Mouse (Mus musculus) erythroblast, adult 5-6 weeks (primary cell): ENCODE measurements around the gene Tbx2. TPM values are rescaled to one million over a fixed set of nuclear protein-coding genes. Genes with fewer than 3 reads are reported as not detected.

Experiments
- ATAC-seq: replicated peaks from 2 replicates; pipeline ENCODE4 v1.8.0; 2016; ENCODE audit warnings: moderate number of reproducible peaks, mild to moderate bottlenecking, moderate TSS enrichment, inconsistent platforms; ENCODE audit not compliant: poor library complexity, low FRiP score, severe bottlenecking
- total RNA-seq, 2 experiments: library from RNA; stranded (forward) in 1 of 2; stranded (reverse) in 1 of 2; fragments of 150-400 nt in 1 of 2; fragments of 200-764, 138-1000 nt in 1 of 2; gene quantifications; 2 replicates each; pipeline versions ENCODE4 v1.2.3 to v1.2.4; 2015 to 2017; ENCODE audit warnings: low replicate concordance in 2 of 2

Tbx2 gene
- total RNA-seq, 2 experiments from 2014 or later = 0.38 to 0.85 TPM

GRCm38 (mm10) chr11:85876059-85876788 lies 43.9 kb downstream of the Tbx2 start:
- no peak for ATAC-seq

GRCm38 (mm10) chr11:85884498-85884897 lies 52.1 kb downstream of the Tbx2 start:
- ATAC-seq = no peak

GRCm38 (mm10) chr11:85885665-85886428 lies 53.5 kb downstream of the Tbx2 start, which contains the start of gene Tbx4:
Tbx4 (plus strand) TSS chr11:85886422.
- no peak for ATAC-seq

- no peak for ATAC-seq
Measured at GRCm38 (mm10) chr11:85886429-85886785, 54.1 kb downstream of the Tbx2 start.

GRCm38 (mm10) chr11:85887273-85887672 lies 54.9 kb downstream of the Tbx2 start:
- no peak for ATAC-seq

GRCm38 (mm10) chr11:85887801-85888450 lies 55.6 kb downstream of the Tbx2 start:
- no peak for ATAC-seq

- no peak for ATAC-seq
Measured at GRCm38 (mm10) chr11:85888451-85888961, 56.2 kb downstream of the Tbx2 start.

- ATAC-seq = no peak
Measured at GRCm38 (mm10) chr11:85889056-85889729, 56.8 kb downstream of the Tbx2 start.

GRCm38 (mm10) chr11:85889730-85890562 lies 57.6 kb downstream of the Tbx2 start:
- ATAC-seq = no peak

GRCm38 (mm10) chr11:85890563-85890845 lies 58.2 kb downstream of the Tbx2 start:
- no peak for ATAC-seq

GRCm38 (mm10) chr11:85891010-85891691 lies 58.8 kb downstream of the Tbx2 start:
- ATAC-seq = no peak

Other genes starting within 250 kb of the Tbx2 start
- gene Gm11444, start 17.8 kb downstream of the Tbx2 start, total RNA-seq (2015; ENCODE audit: low replicate concordance) = not detected in 2 replicates
- gene Gm11444, start 17.8 kb downstream of the Tbx2 start, total RNA-seq (2017; ENCODE audit: low replicate concordance) = not detected in 2 replicates
- not detected in 2 replicates for gene Tbx4, start 53.9 kb downstream of the Tbx2 start, total RNA-seq (2015; ENCODE audit: low replicate concordance)
- not detected in 2 replicates for gene Tbx4, start 53.9 kb downstream of the Tbx2 start, total RNA-seq (2017; ENCODE audit: low replicate concordance)